Mouse (Mus musculus) heart, adult 18-20 months (tissue): ENCODE measurements around the gene Eml2. TPM values are rescaled to one million over a fixed set of nuclear protein-coding genes. Genes with fewer than 3 reads are reported as not detected.
A peak's percentile ranks its signal among the peaks of the same experiment; 100 is the strongest.

Experiments
- DNase-seq, 2 experiments: peaks; one replicate each; pipeline ENCODE4 v3.0.0; 2021 to 2022; ENCODE audit warnings: mixed read lengths in 1 of 2
- total RNA-seq, 2 experiments: library from RNA; stranded (reverse); gene quantifications; 2 replicates each; pipeline ENCODE4 v1.2.3; 2021

Gene Eml2
- total RNA-seq, 2 experiments from 2014 or later, result 36.7 to 38.7 TPM

GRCm38 (mm10) chr7:19202065-19202850 is 26.0 kb downstream of the Eml2 start:
- DNase-seq, result no peak

- DNase-seq, result no peak
Measured at GRCm38 (mm10) chr7:19208201-19208910, 32.1 kb downstream of the Eml2 start.

- DNase-seq, result peak in 1 of 2 experiments; percentile 81
Measured at GRCm38 (mm10) chr7:19208944-19209472, 32.8 kb downstream of the Eml2 start.

- no peak for DNase-seq
Measured at GRCm38 (mm10) chr7:19209494-19209893, 33.3 kb downstream of the Eml2 start.

GRCm38 (mm10) chr7:19210010-19210409 is 33.8 kb downstream of the Eml2 start:
- no peak for DNase-seq

- peak in 1 of 2 experiments; percentile 63 for DNase-seq
Measured at GRCm38 (mm10) chr7:19211041-19211675, 34.9 kb downstream of the Eml2 start.

- DNase-seq, result peak; percentile 42 to 66
Measured at GRCm38 (mm10) chr7:19211996-19212755, 36.0 kb downstream of the Eml2 start, which contains the start of gene Gpr4. Gpr4 (plus strand) TSS chr7:19212538.

GRCm38 (mm10) chr7:19213385-19213784 is 37.2 kb downstream of the Eml2 start:
- DNase-seq, result peak in 1 of 2 experiments; percentile 48

- no peak for DNase-seq
Measured at GRCm38 (mm10) chr7:19214369-19214768, 38.1 kb downstream of the Eml2 start.

- no peak for DNase-seq
Measured at GRCm38 (mm10) chr7:19214940-19215339, 38.7 kb downstream of the Eml2 start.

GRCm38 (mm10) chr7:19217492-19217891 is 41.3 kb downstream of the Eml2 start:
- no peak for DNase-seq

- DNase-seq, result no peak
Measured at GRCm38 (mm10) chr7:19217944-19218343, 41.7 kb downstream of the Eml2 start.

- no peak for DNase-seq
Measured at GRCm38 (mm10) chr7:19220061-19220460, 43.8 kb downstream of the Eml2 start.

- no peak for DNase-seq
Measured at GRCm38 (mm10) chr7:19222189-19222588, 46.0 kb downstream of the Eml2 start.

- DNase-seq, result no peak
Measured at GRCm38 (mm10) chr7:19222875-19223274, 46.7 kb downstream of the Eml2 start.

GRCm38 (mm10) chr7:19224933-19225332 is 48.7 kb downstream of the Eml2 start:
- DNase-seq, result peak in 1 of 2 experiments; percentile 70

- peak; percentile 50 to 55 for DNase-seq
Measured at GRCm38 (mm10) chr7:19226817-19227797, 50.9 kb downstream of the Eml2 start.

- peak; percentile 99 to 100 for DNase-seq
Measured at GRCm38 (mm10) chr7:19227883-19228792, 51.9 kb downstream of the Eml2 start, which contains the start of gene Opa3. Opa3 (plus strand) TSS chr7:19228334.

- DNase-seq, result no peak
Measured at GRCm38 (mm10) chr7:19228793-19229148, 52.5 kb downstream of the Eml2 start.
